Mouse (Mus musculus): Measurements from ENCODE around the gene Rraga. TPM values are rescaled to one million over a fixed set of nuclear protein-coding genes. Genes with fewer than 3 reads are reported as not detected.

Rraga gene
- polyA plus RNA-seq (2015; fragmentation: Nextera tagmentation; extraction: Ambion mirVana) = 104 and 116 TPM in 2 replicates

GRCm38 (mm10) chr4:86575283-86575983 is at the start of gene Rraga:
Gene Rraga (plus strand): TSS chr4:86575668.
- WGBS = under 1% methylated on average over 53 of the region's 53 CpGs
- peak; percentile 97 for ATAC-seq
- Histone ChIP-seq H3K4me1 (replicated peaks) (peaks cover 33% of the 10 kb centered on the region), H3K9ac (replicated peaks) (peak within 1 kb of the TSS; percentile 91), H3K4me2 (replicated peaks) (peak within 1 kb of the TSS; percentile 95), H3K36me3 (peaks cover 7% of the 10 kb centered on the region), H3K4me3 (replicated peaks) (peak within 1 kb of the TSS; percentile 74), H3K27ac (peak within 1 kb of the TSS; percentile 97), H3K27me3 (peaks cover 4% of the 10 kb centered on the region; the same call in 1 of the 2 replicates), H3K9me3 (no peaks in the 10 kb centered on the region)

- H3K27ac ChIP-seq = no peak overlapping the region
- H3K27me3 ChIP-seq = no peaks in the 10 kb centered on the region
- no peaks in the 10 kb centered on the region for H3K36me3 ChIP-seq
- WGBS = 83% methylated on average over 11 of the region's 11 CpGs
- H3K9ac ChIP-seq (replicated peaks) = no peak overlapping the region
- no peaks in the 10 kb centered on the region for H3K9me3 ChIP-seq
- H3K4me2 ChIP-seq (replicated peaks) = no peak overlapping the region
- H3K4me1 ChIP-seq (replicated peaks) = no peaks in the 10 kb centered on the region
- ATAC-seq = no peak
- no peak overlapping the region for H3K4me3 ChIP-seq (replicated peaks)
Measured at GRCm38 (mm10) chr4:86527162-86528136, 48.0 kb upstream of the Rraga start.

GRCm38 (mm10) chr4:86529161-86529560 is 46.3 kb upstream of the Rraga start:
- 76% methylated on average over 6 of the region's 6 CpGs for WGBS
- Histone ChIP-seq H3K4me3 (replicated peaks) (no peak overlapping the region), H3K27me3 (no peaks in the 10 kb centered on the region), H3K9ac (replicated peaks) (no peak overlapping the region), H3K9me3 (no peaks in the 10 kb centered on the region), H3K4me1 (replicated peaks) (no peaks in the 10 kb centered on the region), H3K36me3 (no peaks in the 10 kb centered on the region), H3K27ac (no peak overlapping the region), H3K4me2 (replicated peaks) (no peak overlapping the region)
- no peak for ATAC-seq

GRCm38 (mm10) chr4:86533406-86534090 is 41.9 kb upstream of the Rraga start:
- Histone ChIP-seq H3K36me3 (no peaks in the 10 kb centered on the region), H3K4me3 (replicated peaks) (no peak overlapping the region), H3K27ac (no peak overlapping the region), H3K4me1 (replicated peaks) (no peaks in the 10 kb centered on the region), H3K4me2 (replicated peaks) (no peak overlapping the region), H3K27me3 (no peaks in the 10 kb centered on the region), H3K9ac (replicated peaks) (no peak overlapping the region), H3K9me3 (no peaks in the 10 kb centered on the region)
- WGBS = 92% methylated on average over 8 of the region's 8 CpGs
- ATAC-seq = no peak

- no peaks in the 10 kb centered on the region for H3K9me3 ChIP-seq
- no peak overlapping the region for H3K27ac ChIP-seq
- no peak for ATAC-seq
- H3K27me3 ChIP-seq = no peaks in the 10 kb centered on the region
- H3K4me3 ChIP-seq (replicated peaks) = no peak overlapping the region
- no peaks in the 10 kb centered on the region for H3K4me1 ChIP-seq (replicated peaks)
- no peak overlapping the region for H3K9ac ChIP-seq (replicated peaks)
- no peaks in the 10 kb centered on the region for H3K36me3 ChIP-seq
- no peak overlapping the region for H3K4me2 ChIP-seq (replicated peaks)
- WGBS = 74% methylated on average over 5 of the region's 5 CpGs
Measured at GRCm38 (mm10) chr4:86534091-86534481, 41.4 kb upstream of the Rraga start.

- Histone ChIP-seq H3K4me3 (replicated peaks) (no peak overlapping the region), H3K27me3 (no peaks in the 10 kb centered on the region), H3K36me3 (no peaks in the 10 kb centered on the region), H3K27ac (no peak overlapping the region), H3K9ac (replicated peaks) (no peak overlapping the region), H3K4me1 (replicated peaks) (no peaks in the 10 kb centered on the region), H3K9me3 (no peaks in the 10 kb centered on the region), H3K4me2 (replicated peaks) (no peak overlapping the region)
- 48% methylated on average over 4 of the region's 4 CpGs for WGBS
- ATAC-seq = no peak
Measured at GRCm38 (mm10) chr4:86537972-86538371, 37.5 kb upstream of the Rraga start.

GRCm38 (mm10) chr4:86538936-86539335 is 36.5 kb upstream of the Rraga start:
- Histone ChIP-seq H3K27me3 (no peaks in the 10 kb centered on the region), H3K27ac (no peak overlapping the region), H3K9me3 (no peaks in the 10 kb centered on the region), H3K9ac (replicated peaks) (no peak overlapping the region), H3K4me3 (replicated peaks) (no peak overlapping the region), H3K36me3 (no peaks in the 10 kb centered on the region), H3K4me2 (replicated peaks) (no peak overlapping the region), H3K4me1 (replicated peaks) (no peaks in the 10 kb centered on the region)
- 93% methylated on average over 5 of the region's 5 CpGs for WGBS
- ATAC-seq = no peak

- 81% methylated on average over 1 of the region's 1 CpGs for WGBS
- Histone ChIP-seq H3K4me3 (replicated peaks) (no peak overlapping the region), H3K4me1 (replicated peaks) (no peaks in the 10 kb centered on the region), H3K9me3 (no peaks in the 10 kb centered on the region), H3K27me3 (no peaks in the 10 kb centered on the region), H3K4me2 (replicated peaks) (no peak overlapping the region), H3K36me3 (no peaks in the 10 kb centered on the region), H3K27ac (no peak overlapping the region), H3K9ac (replicated peaks) (no peak overlapping the region)
- ATAC-seq = no peak
Measured at GRCm38 (mm10) chr4:86541573-86541972, 33.9 kb upstream of the Rraga start.

- no peaks in the 10 kb centered on the region for H3K36me3 ChIP-seq
- H3K9me3 ChIP-seq = no peaks in the 10 kb centered on the region
- H3K27me3 ChIP-seq = no peaks in the 10 kb centered on the region
- no peak for ATAC-seq
- no peak overlapping the region for H3K27ac ChIP-seq
- no peak overlapping the region for H3K9ac ChIP-seq (replicated peaks)
- no peak overlapping the region for H3K4me2 ChIP-seq (replicated peaks)
- WGBS = 62% methylated on average over 3 of the region's 3 CpGs
- no peaks in the 10 kb centered on the region for H3K4me1 ChIP-seq (replicated peaks)
- H3K4me3 ChIP-seq (replicated peaks) = no peak overlapping the region
Measured at GRCm38 (mm10) chr4:86543999-86544398, 31.5 kb upstream of the Rraga start.

- Histone ChIP-seq H3K36me3 (no peaks in the 10 kb centered on the region), H3K4me2 (replicated peaks) (no peak overlapping the region), H3K27me3 (no peaks in the 10 kb centered on the region), H3K9me3 (no peaks in the 10 kb centered on the region), H3K4me1 (replicated peaks) (no peaks in the 10 kb centered on the region), H3K27ac (no peak overlapping the region), H3K4me3 (replicated peaks) (no peak overlapping the region), H3K9ac (replicated peaks) (no peak overlapping the region)
- 0 out of 2 replicates have a peak, but pooled peaks have one; percentile 34 for ATAC-seq
- WGBS = 65% methylated on average over 5 of the region's 5 CpGs
Measured at GRCm38 (mm10) chr4:86545615-86546014, 29.9 kb upstream of the Rraga start.

GRCm38 (mm10) chr4:86548332-86548731 is 27.1 kb upstream of the Rraga start:
- Histone ChIP-seq H3K27ac (no peak overlapping the region), H3K36me3 (no peaks in the 10 kb centered on the region), H3K4me3 (replicated peaks) (no peak overlapping the region), H3K9ac (replicated peaks) (no peak overlapping the region), H3K27me3 (no peaks in the 10 kb centered on the region), H3K9me3 (no peaks in the 10 kb centered on the region), H3K4me1 (replicated peaks) (no peaks in the 10 kb centered on the region), H3K4me2 (replicated peaks) (no peak overlapping the region)
- 87% methylated on average over 9 of the region's 9 CpGs for WGBS
- ATAC-seq = no peak

All from midbrain, embryonic 13.5 days (tissue).